Mouse (Mus musculus): ENCODE results near the gene Cntn5.

DNA sequence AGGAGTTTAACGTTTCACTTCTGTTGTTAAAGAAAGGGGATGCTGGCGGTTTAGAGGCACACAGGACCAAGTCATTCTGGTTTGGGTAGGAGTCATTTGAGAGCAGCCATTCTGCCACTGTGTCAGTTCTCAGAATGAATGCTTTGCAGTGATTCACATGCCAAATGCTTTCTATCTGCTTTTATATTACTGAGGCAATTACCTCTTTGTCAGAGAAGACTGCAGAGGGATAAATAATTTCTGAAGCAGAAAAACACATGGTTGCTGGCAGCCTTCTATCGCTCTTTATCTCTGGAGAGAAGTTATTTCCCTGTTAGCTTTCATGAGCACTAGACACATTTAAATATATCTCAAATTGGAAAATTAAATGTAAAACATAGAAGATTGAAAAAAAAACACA lies 1207.9 kb downstream of the Cntn5 start:
- TF ChIP-seq POLR2A (IDR thresholded peaks at IDR 0.05; ENCODE audit: borderline replicate concordance, low read depth, low read length) (no peak), CTCF (IDR thresholded peaks at IDR 0.05; ENCODE audit: low read depth, low read length) (no peak)

Measured in bone marrow macrophage, adult 2 months (primary cell).